Mouse (Mus musculus) heart, embryonic 13.5 days (tissue): ENCODE measurements around the gene Gm11084. TPM values are rescaled to one million over a fixed set of nuclear protein-coding genes. Genes with fewer than 3 reads are reported as not detected.
"Not testable (repeated sequence)": the region's sequence is repeated elsewhere in the genome, so short reads cannot be mapped to it uniquely, and the experiment has no call there.

ENCODE experiments used
- ATAC-seq: fragments of 200-750 bp; cut with Nextera tagmentation; 2 replicates; pipeline ENCODE4 v1.8.0; 2017; ENCODE audit warnings: moderate TSS enrichment; ENCODE audit not compliant: insufficient number of reproducible peaks, low FRiP score, low TSS enrichment; ENCODE audit errors: extremely low read depth
- H3K27ac ChIP-seq: fragments of 300-500 bp; sonication (generic); replicated peaks from 2 replicates; pipeline ENCODE4 v1.5.1; 2015; ENCODE audit warnings: moderate library complexity, mild to moderate bottlenecking, inconsistent platforms
- H3K27me3 ChIP-seq: fragments of 300-500 bp; sonication (generic); replicated peaks from 2 replicates; pipeline ENCODE4 v1.6.1; 2015; ENCODE audit warnings: mild to moderate bottlenecking, inconsistent platforms
- H3K36me3 ChIP-seq: fragments of 300-500 bp; sonication (generic); 2 replicates; pipeline ENCODE4 v1.6.1; 2015; ENCODE audit warnings: mild to moderate bottlenecking, inconsistent platforms
- H3K4me1 ChIP-seq: fragments of 300-500 bp; sonication (generic); 2 replicates; pipeline ENCODE4 v1.6.1; 2015; ENCODE audit warnings: inconsistent platforms
- H3K4me2 ChIP-seq: fragments of 300-500 bp; sonication (generic); 2 replicates; pipeline ENCODE4 v1.6.1; 2015; ENCODE audit warnings: inconsistent platforms, mild to moderate bottlenecking, moderate library complexity
- H3K4me3 ChIP-seq: fragments of 300-500 bp; sonication (generic); 2 replicates; pipeline ENCODE4 v1.5.1; 2015; ENCODE audit warnings: moderate library complexity, mild to moderate bottlenecking, inconsistent platforms
- H3K9ac ChIP-seq: fragments of 300-500 bp; sonication (generic); 2 replicates; pipeline ENCODE4 v1.6.1; 2015; ENCODE audit warnings: inconsistent platforms, mild to moderate bottlenecking, moderate library complexity
- H3K9me3 ChIP-seq: fragments of 300-500 bp; sonication (generic); 2 replicates; pipeline ENCODE4 v1.6.1; 2016; ENCODE audit warnings: inconsistent platforms
- WGBS: fragments of 180-500 bp; shearing (Covaris S2); methylation state at CpG from one replicate; pipeline ENCODE4 v1.1.7; 2015; ENCODE audit warnings: mixed read lengths; 5-methylcytosine and 5-hydroxymethylcytosine counted together
- polyA plus RNA-seq: library from polyadenylated mRNA; unstranded; fragments of >200 nt; fragmentation: Nextera tagmentation; extraction: Ambion mirVana; gene quantifications from 2 replicates; pipeline ENCODE4 v1.2.1, GENCODE M21; 2015

The Gm11084 gene
- polyA plus RNA-seq, 1 experiment from 2014 or later: not detected

GRCm38 (mm10) chr2:72992497-72992896, 6.0 kb upstream of the Gm11084 start:
- ATAC-seq: no peak
- peaks cover 12% of the 10 kb centered on the region for H3K9me3 ChIP-seq
- no peak overlapping the region for H3K27ac ChIP-seq
- H3K4me1 ChIP-seq: peaks cover 22% of the 10 kb centered on the region
- no peak overlapping the region for H3K4me3 ChIP-seq
- H3K36me3 ChIP-seq: peaks cover 21% of the 10 kb centered on the region
- 93% methylated on average over 17 of the region's 17 CpGs for WGBS
- no peak overlapping the region for H3K4me2 ChIP-seq
- H3K9ac ChIP-seq: no peak overlapping the region
- no peaks in the 10 kb centered on the region for H3K27me3 ChIP-seq

GRCm38 (mm10) chr2:72988945-72989344, 2.4 kb upstream of the Gm11084 start:
- H3K4me2 ChIP-seq, H3K4me1 ChIP-seq, H3K27me3 ChIP-seq, H3K9ac ChIP-seq, H3K4me3 ChIP-seq, H3K27ac ChIP-seq, ATAC-seq: not testable (repeated sequence)
- H3K36me3 ChIP-seq: peaks cover 21% of the 10 kb centered on the region
- H3K9me3 ChIP-seq: peaks cover 12% of the 10 kb centered on the region
- 87% methylated on average over 9 of the region's 9 CpGs for WGBS

DNA sequence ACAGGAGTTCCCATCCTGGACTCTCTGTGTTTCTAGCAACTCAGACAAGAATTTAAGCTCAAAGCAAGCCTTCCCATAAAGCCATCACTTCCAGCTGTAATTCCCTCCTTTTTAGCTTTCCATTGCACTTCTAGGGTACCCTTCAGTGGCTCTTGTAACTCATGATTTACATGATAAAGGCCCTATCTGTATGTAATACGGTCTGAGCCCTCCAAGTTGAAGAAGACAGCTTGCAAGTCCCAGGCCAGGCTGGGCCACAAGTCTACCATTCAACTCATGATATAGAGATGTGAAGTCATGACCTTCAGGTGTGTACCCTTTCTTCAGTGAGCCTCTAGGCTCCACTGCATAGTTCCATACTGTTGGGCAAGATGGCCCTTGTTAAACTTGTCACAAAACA, 1.0 kb downstream of the Gm11084 start:
- H3K4me3 ChIP-seq: no peak overlapping the region
- H3K36me3 ChIP-seq: peaks cover 21% of the 10 kb centered on the region
- 53% methylated on average over 1 of the region's 1 CpGs for WGBS
- no peak overlapping the region for H3K9ac ChIP-seq
- no peak overlapping the region for H3K27ac ChIP-seq
- no peak for ATAC-seq
- H3K4me2 ChIP-seq: no peak overlapping the region
- peaks cover 9% of the 10 kb centered on the region for H3K9me3 ChIP-seq
- no peaks in the 10 kb centered on the region for H3K27me3 ChIP-seq
- H3K4me1 ChIP-seq: peaks cover 16% of the 10 kb centered on the region

GRCm38 (mm10) chr2:72984806-72985205, 1.7 kb downstream of the Gm11084 start:
- no peak overlapping the region for H3K9ac ChIP-seq
- H3K27me3 ChIP-seq: no peaks in the 10 kb centered on the region
- peaks cover 21% of the 10 kb centered on the region for H3K36me3 ChIP-seq
- no peak overlapping the region for H3K4me3 ChIP-seq
- no peak overlapping the region for H3K27ac ChIP-seq
- WGBS: 71% methylated on average over 4 of the region's 4 CpGs
- H3K4me2 ChIP-seq: no peak overlapping the region
- peaks cover 16% of the 10 kb centered on the region for H3K4me1 ChIP-seq
- H3K9me3 ChIP-seq: peaks cover 9% of the 10 kb centered on the region
- ATAC-seq: no peak

DNA sequence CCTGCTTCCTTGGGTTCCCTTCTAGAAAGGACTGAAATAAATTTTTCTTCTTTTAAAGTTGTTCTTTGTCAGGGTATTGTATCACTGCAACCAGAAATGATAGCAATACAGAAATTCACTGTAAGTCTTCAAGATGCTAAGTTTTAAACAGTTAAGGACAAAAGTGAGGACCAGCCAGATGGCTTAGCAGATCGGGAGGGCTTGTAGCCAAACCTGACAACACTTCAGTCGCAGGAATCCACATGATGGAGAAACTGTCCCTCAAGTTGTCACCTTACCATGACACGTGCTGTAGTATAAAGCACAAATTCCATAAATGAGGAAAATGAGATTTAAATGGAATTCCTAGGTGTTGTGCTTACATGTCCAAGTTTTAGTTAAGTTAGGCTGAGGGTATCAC, 3.3 kb downstream of the Gm11084 start:
- Histone ChIP-seq H3K27ac (no peak overlapping the region), H3K36me3 (peaks cover 5% of the 10 kb centered on the region), H3K4me3 (no peak overlapping the region), H3K4me2 (no peak overlapping the region), H3K9me3 (no peaks in the 10 kb centered on the region), H3K9ac (no peak overlapping the region), H3K27me3 (no peaks in the 10 kb centered on the region), H3K4me1 (peaks cover 16% of the 10 kb centered on the region)
- 82% methylated on average over 3 of the region's 3 CpGs for WGBS
- ATAC-seq: no peak

DNA sequence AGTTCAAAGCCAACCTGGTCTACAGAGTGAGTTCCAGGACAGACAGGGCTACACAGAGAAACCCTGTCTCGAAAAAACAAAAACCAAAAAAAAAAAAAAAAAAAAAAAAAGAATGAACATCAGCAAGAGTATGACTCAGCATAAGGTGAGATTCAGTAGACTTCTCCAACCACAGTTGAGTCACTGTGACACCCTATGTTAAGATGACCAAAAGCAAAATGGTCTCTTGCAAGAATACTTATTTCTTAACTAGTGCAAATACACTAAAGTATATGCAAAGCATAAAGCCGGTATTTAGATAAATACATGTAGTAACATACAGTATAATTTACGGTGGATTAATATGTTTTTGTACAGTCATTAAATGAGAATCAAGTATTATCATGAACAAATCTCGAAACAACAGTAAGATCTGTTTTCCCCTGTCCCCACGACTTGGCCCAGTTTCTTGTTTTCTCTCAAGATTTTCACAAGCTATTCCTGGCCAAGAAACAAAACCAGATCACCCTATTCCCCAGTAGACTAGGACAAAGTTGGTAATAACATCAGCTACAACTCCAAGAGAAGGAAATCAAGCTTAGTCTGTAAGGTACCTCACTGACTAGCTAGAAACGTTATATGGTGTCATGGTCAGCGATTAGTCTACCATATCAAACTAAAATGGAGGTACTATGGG, 4.3 kb downstream of the Gm11084 start:
- Histone ChIP-seq H3K9ac (no peak overlapping the region), H3K27me3 (no peaks in the 10 kb centered on the region), H3K27ac (no peak overlapping the region), H3K4me2 (no peak overlapping the region), H3K4me3 (no peak overlapping the region), H3K4me1 (peaks cover 19% of the 10 kb centered on the region), H3K36me3 (no peaks in the 10 kb centered on the region), H3K9me3 (no peaks in the 10 kb centered on the region)
- 86% methylated on average over 7 of the region's 7 CpGs for WGBS
- ATAC-seq: no peak

DNA sequence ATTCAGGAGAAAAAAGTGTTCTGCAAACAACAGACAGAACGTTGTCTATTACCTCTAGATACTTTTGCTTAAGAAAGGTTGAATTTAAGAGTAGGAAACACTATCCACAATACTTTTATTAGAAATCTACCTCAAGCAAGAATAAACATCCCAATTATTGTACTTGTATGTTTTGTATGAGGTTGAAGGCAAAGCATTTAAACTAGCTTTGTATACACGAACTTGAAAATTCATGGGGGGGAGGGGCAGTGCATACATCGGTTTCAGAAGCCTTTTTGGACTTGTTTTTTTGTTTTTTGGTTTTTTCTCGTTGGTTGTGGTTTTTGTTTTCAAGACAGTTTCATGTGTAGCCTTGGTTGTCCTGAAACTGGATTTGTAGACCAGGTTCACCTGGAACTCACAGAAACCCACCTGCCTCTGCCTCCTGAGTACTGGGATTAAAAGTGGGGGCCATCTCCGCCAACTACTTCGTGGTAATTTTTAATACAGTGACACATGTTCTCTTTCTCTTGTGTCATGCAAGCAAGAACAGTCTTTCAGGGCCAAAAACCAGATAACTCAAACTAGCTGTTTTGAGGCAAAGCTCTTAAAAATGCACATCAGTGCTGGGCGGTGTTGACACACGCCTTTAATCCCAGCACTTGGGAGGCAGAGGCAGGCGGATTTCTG, 4.9 kb downstream of the Gm11084 start:
- peak overlapping the region; percentile 100 for H3K9ac ChIP-seq
- H3K4me2 ChIP-seq: peak overlapping the region; percentile 86
- ATAC-seq: no peak
- no peaks in the 10 kb centered on the region for H3K27me3 ChIP-seq
- no peaks in the 10 kb centered on the region for H3K36me3 ChIP-seq
- WGBS: 77% methylated on average over 9 of the region's 9 CpGs
- H3K4me3 ChIP-seq: peak overlapping the region; percentile 100
- no peaks in the 10 kb centered on the region for H3K9me3 ChIP-seq
- peak overlapping the region; percentile 100 for H3K27ac ChIP-seq
- peaks cover 26% of the 10 kb centered on the region for H3K4me1 ChIP-seq

GRCm38 (mm10) chr2:72981075-72981420, 5.5 kb downstream of the Gm11084 start:
- Histone ChIP-seq H3K9ac (peak overlapping the region; percentile 100), H3K27ac (peak overlapping the region; percentile 100), H3K27me3 (no peaks in the 10 kb centered on the region), H3K4me3 (peak overlapping the region; percentile 100), H3K36me3 (peaks cover 1% of the 10 kb centered on the region; the same call in 1 of the 2 replicates), H3K9me3 (no peaks in the 10 kb centered on the region), H3K4me1 (peaks cover 31% of the 10 kb centered on the region), H3K4me2 (peak overlapping the region; percentile 86)
- ATAC-seq: no peak
- 10% methylated on average over 3 of the region's 3 CpGs for WGBS

DNA sequence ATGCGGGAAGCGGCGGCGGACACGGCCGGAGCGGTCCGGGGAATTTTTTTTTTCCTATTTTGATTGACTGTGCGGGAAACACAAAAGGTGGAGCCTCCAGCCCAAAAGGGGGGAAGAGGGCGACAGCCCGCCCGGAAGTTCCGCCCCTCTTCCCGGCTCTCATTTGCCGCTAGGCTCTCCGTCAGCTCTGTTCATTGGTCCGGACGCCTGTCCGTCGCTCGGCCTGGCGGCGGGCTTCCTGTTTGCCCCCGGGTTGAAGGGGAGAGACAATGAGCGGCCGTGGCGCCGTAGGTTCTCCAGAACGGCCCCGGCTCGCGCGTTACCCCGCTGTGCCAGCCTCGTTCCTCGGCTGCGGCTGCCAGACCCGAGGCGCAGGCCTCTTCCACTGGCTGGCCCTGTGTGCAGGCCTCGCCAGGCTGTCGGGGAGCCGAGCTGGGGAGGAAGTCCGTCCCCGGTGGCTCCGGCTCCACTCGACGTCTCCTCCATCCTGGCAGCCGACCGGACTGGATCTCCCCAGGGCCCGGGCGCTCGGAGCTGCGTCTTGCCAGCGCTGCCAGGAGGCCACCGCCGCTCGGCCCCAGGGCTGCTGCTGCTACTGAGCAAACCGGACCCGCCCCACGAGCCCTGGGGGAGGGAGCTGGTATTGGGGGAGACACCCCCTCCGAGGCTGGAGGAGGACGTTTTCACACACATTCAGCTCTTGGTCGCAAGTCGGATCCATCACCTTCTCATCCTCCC, 6.0 kb downstream of the Gm11084 start, which contains the start of gene Sp3:
Gene Sp3 (minus strand): TSS at position 110 of the 738 bp plus-strand sequence.
- Histone ChIP-seq H3K36me3 (peaks cover 6% of the 10 kb centered on the region; the same call in 1 of the 2 replicates), H3K9me3 (no peaks in the 10 kb centered on the region), H3K9ac (peak within 1 kb of the TSS; percentile 100), H3K4me2 (peak within 1 kb of the TSS; percentile 86), H3K4me3 (peak within 1 kb of the TSS; percentile 100), H3K27me3 (no peaks in the 10 kb centered on the region), H3K27ac (peak within 1 kb of the TSS; percentile 100), H3K4me1 (peaks cover 37% of the 10 kb centered on the region)
- WGBS: under 1% methylated on average over 64 of the region's 64 CpGs
- ATAC-seq: peak; percentile 73

GRCm38 (mm10) chr2:72979659-72980071, 6.9 kb downstream of the Gm11084 start:
- Histone ChIP-seq H3K9ac (peak overlapping the region; percentile 100), H3K9me3 (no peaks in the 10 kb centered on the region)
- 1% methylated on average over 12 of the region's 54 CpGs for WGBS

GRCm38 (mm10) chr2:72978901-72979658, 7.4 kb downstream of the Gm11084 start:
- H3K9me3 ChIP-seq: no peaks in the 10 kb centered on the region
- peak; percentile 69 for ATAC-seq
- H3K27me3 ChIP-seq: no peaks in the 10 kb centered on the region
- peak overlapping the region; percentile 100 for H3K4me3 ChIP-seq
- peaks cover 34% of the 10 kb centered on the region for H3K4me1 ChIP-seq
- WGBS: 0% methylated on average over 8 of the region's 107 CpGs
- H3K27ac ChIP-seq: peak overlapping the region; percentile 100
- peak overlapping the region; percentile 86 for H3K4me2 ChIP-seq
- peaks cover 6% of the 10 kb centered on the region; the same call in 1 of the 2 replicates for H3K36me3 ChIP-seq
- H3K9ac ChIP-seq: peak overlapping the region; percentile 100

More at GRCm38 (mm10) chr2:72979659-72980071, 6.9 kb downstream of the Gm11084 start:
- Histone ChIP-seq H3K36me3 (peaks cover 6% of the 10 kb centered on the region; the same call in 1 of the 2 replicates), H3K4me1 (peaks cover 37% of the 10 kb centered on the region), H3K27me3 (no peaks in the 10 kb centered on the region), H3K4me3 (peak overlapping the region; percentile 100), H3K4me2 (peak overlapping the region; percentile 86), H3K27ac (peak overlapping the region; percentile 100)
- peak; percentile 68 for ATAC-seq
